ENCODE assay signal across 8 mouse cellular contexts in genomic region chr2:72038651-72039251, GRCm38 (mm10). TPM values are rescaled to one million over a fixed set of nuclear protein-coding genes. Genes with fewer than 3 reads are reported as not detected.
DNase-seq lines count a peak whose midpoint lies in the region; TF ChIP-seq lines count a peak whose summit lies in the region.

No protein-coding gene starts in this region.

- no peaks in the 10 kb centered on the region for H3K4me1 ChIP-seq in lung, adult 2 months (ENCODE audit: control insufficient read depth, insufficient read depth, low read length)

- peak overlapping the region; percentile 35 for H3K4me2 ChIP-seq in myocyte (ENCODE audit: low read depth)

- H3K79me2 ChIP-seq in myocyte (ENCODE audit: control insufficient read depth, insufficient read depth) = no peaks in the 10 kb centered on the region

- no peaks in the 10 kb centered on the region for H3K27me3 ChIP-seq in myocyte (ENCODE audit: control insufficient read depth, insufficient read depth, insufficient read length)

- WGBS in lung, adult 2 months = 63% methylated on average over 18 of the region's 18 CpGs

- no peaks in the 10 kb centered on the region for H3K36me3 ChIP-seq in myocyte (ENCODE audit: control insufficient read depth, insufficient read depth)

- H3ac ChIP-seq in myocyte (ENCODE audit: control insufficient read depth, insufficient read length) = no peak overlapping the region

- no peak for TF ChIP-seq POLR2A in lung, adult 2 months (IDR thresholded peaks at IDR 0.05; ENCODE audit: borderline replicate concordance, extremely low read depth, low read depth, low read length)
- TF ChIP-seq POLR2A in myocyte (IDR thresholded peaks at IDR 0.05; ENCODE audit: insufficient read length, low read depth) = no peak

- intact Hi-C loops in gastrocnemius, postnatal 14 days (cut with DNase I; ENCODE audit: low total_unique reads) = loop anchor here (2.0 to 10.0 kb wide), 3 partner anchors 74 to 186 kb away; no protein-coding TSS in a partner anchor

- H3K4me3 ChIP-seq in lung, adult 2 months (replicated peaks; ENCODE audit: extremely low read depth, low read depth, low read length) = peak overlapping the region; percentile 18
- no peak overlapping the region for H3K4me3 ChIP-seq in myocyte

- DNase-seq in lung, adult 2 months = peak; percentile 8
- DNase-seq in lung, adult 18-20 months = no peak
- peak; percentile 81 for DNase-seq in cerebellum, adult 11-12 months
- peak; percentile 59 for DNase-seq in gastrocnemius, postnatal 14 days
- peak; percentile 61 for DNase-seq in kidney, postnatal 10 days
- DNase-seq in B cell, adult 2 months = no peak
- no peak for DNase-seq in thymus, postnatal 36 days

- TF ChIP-seq CTCF in lung, adult 2 months (IDR thresholded peaks at IDR 0.05; ENCODE audit: insufficient read depth, low read length) = no peak

TF ChIP-seq in myocyte, 11 proteins besides CTCF, POLR2A, EP300 and RAD21:
- no peak for TF ChIP-seq MAX (IDR thresholded peaks at IDR 0.05; ENCODE audit: low read depth)
- TF ChIP-seq POLR2AphosphoS2 (IDR thresholded peaks at IDR 0.05; ENCODE audit: insufficient read length, low read depth) = no peak
- TF ChIP-seq MYOD1 (IDR thresholded peaks at IDR 0.05; ENCODE audit: control insufficient read depth in 1 of 3, insufficient read length in 2 of 3, low read depth in 2 of 3) = no peak
- TF ChIP-seq REST (IDR thresholded peaks at IDR 0.05; ENCODE audit: insufficient read depth, insufficient read length) = no peak
- TF ChIP-seq TCF3 (IDR thresholded peaks at IDR 0.05; ENCODE audit: insufficient read length, low read depth) = no peak
- no peak for TF ChIP-seq MYOG (IDR thresholded peaks at IDR 0.05; ENCODE audit: control insufficient read depth in 1 of 3, insufficient read depth in 1 of 3, insufficient read length in 2 of 3, low read depth in 2 of 3)
- TF ChIP-seq TCF12 (IDR thresholded peaks at IDR 0.05; ENCODE audit: insufficient read depth, poor library complexity, severe bottlenecking) = no peak
- no peak for TF ChIP-seq SRF (IDR thresholded peaks at IDR 0.05; ENCODE audit: control insufficient read depth, insufficient read length, low read depth)
- no peak for TF ChIP-seq USF1 (IDR thresholded peaks at IDR 0.05; ENCODE audit: low read depth)
- no peak for TF ChIP-seq E2F4 (IDR thresholded peaks at IDR 0.05; ENCODE audit: insufficient read depth)
- no peak for TF ChIP-seq CEBPB (IDR thresholded peaks at IDR 0.05; ENCODE audit: insufficient read depth, poor library complexity, severe bottlenecking)

RNA-seq across cellular contexts. Expression of gene Rapgef4, which starts 57.7 kb away (rescaled TPM):
- polyA plus RNA-seq in lung, adult 2 months (2012; rRNA removed) = 6.4 and 11.4 TPM in 2 replicates
- 1 to 10 TPM; 2.3 to 3.2 TPM for total RNA-seq in gastrocnemius, postnatal 14 days (2021)
- polyA plus RNA-seq in myocyte (2012; fragmentation: generic; extraction: Trizol) = 0.28 TPM

Comparison
In these comparisons a context has a peak if more than half of its experiments do, and no peak if none do; other contexts are left out.
1. DNase-seq: peak in lung, adult 2 months (single experiment), cerebellum, adult 11-12 months (single experiment), gastrocnemius, postnatal 14 days (single experiment) and kidney, postnatal 10 days (single experiment); none in lung, adult 18-20 months (0 of 2), B cell, adult 2 months (0 of 2) and thymus, postnatal 36 days (0 of 2).